Mouse (Mus musculus) MEL (cell line): ENCODE measurements around the gene Id2.

ENCODE experiments used
- CTCF ChIP-seq, 3 experiments: IDR thresholded peaks in 2 of 3; conservative IDR thresholded peaks in 1 of 3; 2 replicates each; pipeline ENCODE4 v1.5.1; 2011 to 2012; ENCODE audit warnings: low read length in 3 of 3, low read depth in 2 of 3, mild to moderate bottlenecking in 2 of 3, improper control_type of control experiment in 1 of 3, inconsistent platforms in 1 of 3, mixed read lengths in 1 of 3, moderate library complexity in 1 of 3; ENCODE audit not compliant: control insufficient read depth in 1 of 3, insufficient read depth in 1 of 3, poor library complexity in 1 of 3, severe bottlenecking in 1 of 3
- KAT2A ChIP-seq: conservative IDR thresholded peaks from 2 replicates; pipeline ENCODE4 v1.6.1; 2012; ENCODE audit warnings: low read depth, low read length, improper control_type of control experiment, inconsistent platforms
- MYB ChIP-seq: IDR thresholded peaks from 2 replicates; pipeline ENCODE4 v1.6.1; 2011; ENCODE audit warnings: mild to moderate bottlenecking, low read depth, low read length, improper control_type of control experiment
- NRF1 ChIP-seq: IDR thresholded peaks from 2 replicates; pipeline ENCODE4 v1.6.1; 2014; ENCODE audit warnings: low read depth, mild to moderate bottlenecking, inconsistent platforms, low read length, improper control_type of control experiment, moderate library complexity; ENCODE audit not compliant: poor library complexity, insufficient read depth, severe bottlenecking
- POLR2A ChIP-seq, 2 experiments: IDR thresholded peaks; 2 replicates each; pipeline ENCODE4 v1.6.1; 2011 to 2012; ENCODE audit warnings: low read length in 2 of 2, mild to moderate bottlenecking in 2 of 2, control low read depth in 1 of 2, improper control_type of control experiment in 1 of 2, low read depth in 1 of 2, moderate library complexity in 1 of 2; ENCODE audit not compliant: control insufficient read depth in 1 of 2, insufficient read depth in 1 of 2, poor library complexity in 1 of 2
- TBP ChIP-seq: IDR thresholded peaks from 2 replicates; pipeline ENCODE4 v1.8.0; 2011; ENCODE audit warnings: low read depth, low read length, improper control_type of control experiment
- ZNF384 ChIP-seq: IDR thresholded peaks from 2 replicates; pipeline ENCODE4 v1.6.1; 2012; ENCODE audit warnings: low read depth, mild to moderate bottlenecking, inconsistent platforms, low read length, improper control_type of control experiment

DNA sequence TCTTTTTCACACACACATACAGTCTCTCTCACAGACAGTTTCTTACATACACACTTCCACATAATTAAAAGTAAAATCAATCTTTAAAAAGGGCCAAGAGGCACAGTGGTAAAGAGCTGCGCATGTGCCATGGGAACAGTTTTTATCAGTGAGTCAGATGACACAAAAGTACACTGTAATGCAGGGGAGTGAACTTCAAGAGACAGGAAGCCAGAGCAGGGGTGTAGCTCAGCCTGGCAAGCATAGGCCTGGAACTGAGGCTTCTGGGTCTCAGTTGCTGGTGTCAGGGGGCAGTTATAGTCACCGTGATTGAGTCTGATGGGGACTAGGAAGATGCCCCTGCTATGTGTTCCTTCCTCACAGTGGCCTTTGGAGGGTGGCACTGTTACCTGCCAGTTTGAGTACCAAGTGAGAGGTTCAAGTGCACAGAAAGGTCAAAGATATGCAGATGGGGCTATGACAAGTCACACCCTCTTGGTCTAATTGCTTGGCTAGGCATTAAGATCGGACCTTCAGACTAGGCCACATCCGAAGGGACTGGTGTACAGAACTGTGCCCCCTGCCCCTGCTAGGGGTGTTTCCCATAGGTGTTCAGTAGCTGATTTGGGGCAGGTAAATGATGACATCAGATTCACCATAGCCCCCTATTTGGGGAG, 21.0 kb upstream of the Id2 start:
- TF ChIP-seq CTCF (IDR thresholded peaks at IDR 0.05 in 2 of 3, conservative IDR thresholded peaks at IDR 0.05 in 1 of 3; ENCODE audit: control insufficient read depth in 1 of 3, insufficient read depth in 1 of 3, low read depth in 2 of 3, low read length in 3 of 3, poor library complexity in 1 of 3, severe bottlenecking in 1 of 3) (no peak), POLR2A (IDR thresholded peaks at IDR 0.05; ENCODE audit: control insufficient read depth in 1 of 2, insufficient read depth in 1 of 2, low read depth in 1 of 2, low read length in 2 of 2, poor library complexity in 1 of 2) (no peak), ZNF384 (no peak), MYB (no peak), TBP (no peak), NRF1 (peak; percentile 51; the same call in 1 of the 2 replicates), KAT2A (no peak)
